Mouse (Mus musculus) brain, embryonic 14.5 days (tissue): ENCODE results near the gene Mutyh. TPM values are rescaled to one million over a fixed set of nuclear protein-coding genes. Genes with fewer than 3 reads are reported as not detected.

Experiments used
- DNase-seq: peaks from one replicate; pipeline ENCODE4 v3.0.0-alpha.2; 2011; ENCODE audit warnings: low read depth
- CTCF ChIP-seq: fragments of 200-500 bp; IDR thresholded peaks from 2 replicates; pipeline ENCODE4 v1.5.1; 2012; ENCODE audit warnings: inconsistent platforms, mild to moderate bottlenecking, moderate library complexity, borderline replicate concordance; ENCODE audit not compliant: insufficient read depth, insufficient read length; ENCODE audit errors: extremely low read depth
- POLR2A ChIP-seq: fragments of 200-500 bp; IDR thresholded peaks from 2 replicates; pipeline ENCODE4 v1.6.1; 2012; ENCODE audit warnings: mild to moderate bottlenecking, inconsistent platforms, borderline replicate concordance; ENCODE audit not compliant: poor library complexity, insufficient read depth, insufficient read length, severe bottlenecking; ENCODE audit errors: extremely low read depth
- polyA plus RNA-seq: library from polyadenylated mRNA; depleted of rRNA; stranded (reverse); fragments of >200 nt; gene quantifications from 2 replicates; pipeline ENCODE4 v1.2.3, GENCODE M21; 2012; rRNA removed

Gene Mutyh
- 10.7 and 21.2 TPM in 2 replicates for polyA plus RNA-seq

GRCm38 (mm10) chr4:116807197-116808129, at the start of gene Mutyh, which contains the start of gene Toe1:
TSS of gene Mutyh (plus strand) at chr4:116807723.
TSS of gene Toe1 (minus strand) at chr4:116807640.
- peak; percentile 99 for DNase-seq
- peak; percentile 56; the same call in 1 of the 2 replicates for TF ChIP-seq POLR2A
- no peak for TF ChIP-seq CTCF

DNA sequence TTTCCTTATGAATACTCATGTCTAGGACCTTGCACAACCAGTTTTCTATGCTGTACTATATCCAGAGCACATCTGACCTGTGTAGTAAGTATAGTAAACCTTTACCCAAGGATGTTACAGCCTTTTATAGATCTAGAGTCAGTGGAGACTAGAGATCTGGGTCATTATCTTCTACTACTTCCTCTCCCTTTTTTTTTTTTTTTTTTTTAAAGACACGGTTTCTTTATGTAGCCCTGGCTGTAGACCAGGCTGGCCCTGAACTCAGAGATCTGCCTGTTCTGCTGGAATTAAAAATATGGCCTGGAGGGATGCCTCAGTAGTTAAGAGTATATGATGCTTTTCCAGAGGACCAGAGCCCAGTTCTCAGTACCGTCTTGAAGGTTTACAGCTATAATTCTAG, 45.6 kb upstream of the Mutyh start:
- no peak for DNase-seq
- no peak for TF ChIP-seq POLR2A
- TF ChIP-seq CTCF: no peak

- no peak for DNase-seq
- no peak for TF ChIP-seq POLR2A
- TF ChIP-seq CTCF: no peak
Measured at GRCm38 (mm10) chr4:116764001-116764400, 43.5 kb upstream of the Mutyh start.

- TF ChIP-seq CTCF (no peak), POLR2A (no peak)
- DNase-seq: no peak
Measured at GRCm38 (mm10) chr4:116768510-116768909, 39.0 kb upstream of the Mutyh start.

DNA sequence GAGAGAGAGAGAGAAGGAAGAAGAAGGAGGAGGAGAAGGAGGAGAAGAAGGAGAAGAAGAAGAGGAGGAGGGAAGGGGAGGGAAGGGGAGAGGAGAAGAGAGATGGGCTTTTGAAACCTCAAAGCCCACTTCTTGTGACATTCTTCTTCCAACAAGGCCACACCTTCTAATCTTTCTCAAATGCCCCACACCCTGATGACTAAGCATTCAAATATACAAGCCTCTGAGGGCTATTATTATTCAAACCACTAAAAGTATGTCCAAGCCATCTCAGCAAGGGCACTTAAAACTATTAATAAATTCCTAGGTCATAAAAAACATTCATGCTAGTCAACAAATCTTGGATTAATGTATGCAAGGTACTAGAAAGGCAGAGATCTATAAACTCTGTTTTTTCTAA, 38.5 kb upstream of the Mutyh start:
- no peak for TF ChIP-seq POLR2A
- TF ChIP-seq CTCF: no peak
- DNase-seq: no peak

DNA sequence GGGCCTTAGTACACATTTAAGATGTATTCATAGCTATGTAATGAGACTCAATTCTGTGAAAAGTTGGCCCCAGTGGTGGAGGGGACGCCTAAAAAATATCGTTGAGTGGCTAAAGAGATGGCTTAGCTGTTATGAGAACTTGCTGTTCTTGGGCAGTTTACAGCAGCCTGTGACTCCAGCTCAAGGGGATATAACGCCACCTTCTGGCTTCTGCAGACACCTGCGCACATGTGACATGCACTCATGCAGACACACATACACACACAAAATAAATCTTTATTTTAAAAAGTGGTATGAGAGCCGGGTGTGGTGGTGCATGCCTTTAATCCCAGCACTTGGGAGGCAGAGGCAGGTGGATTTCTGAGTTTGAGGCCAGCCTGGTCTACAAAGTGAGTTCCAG, 31.1 kb upstream of the Mutyh start:
- no peak for DNase-seq
- TF ChIP-seq POLR2A (no peak), CTCF (no peak)

DNA sequence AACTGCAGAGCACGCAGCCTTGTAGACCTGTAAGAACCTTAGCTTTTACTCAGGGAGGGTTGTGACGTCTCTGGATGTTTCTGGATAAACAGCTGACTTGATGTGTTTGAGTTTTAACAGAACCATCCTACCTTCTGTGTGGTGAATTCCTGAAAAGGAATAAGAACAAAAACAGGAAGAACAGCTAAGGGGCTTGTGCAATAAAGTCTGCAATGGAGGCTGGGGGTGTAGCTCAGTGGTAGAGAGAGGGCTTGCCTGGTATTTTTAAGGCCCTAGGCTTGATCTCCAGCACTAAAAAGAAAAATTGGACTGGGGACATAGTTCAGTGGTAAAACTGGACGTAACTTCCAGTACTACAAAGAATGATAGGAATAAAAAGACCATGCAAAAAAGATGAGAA, 30.4 kb upstream of the Mutyh start:
- TF ChIP-seq POLR2A (no peak), CTCF (no peak)
- no peak for DNase-seq

- DNase-seq: no peak
- TF ChIP-seq POLR2A: no peak
- no peak for TF ChIP-seq CTCF
Measured at GRCm38 (mm10) chr4:116780541-116780940, 27.0 kb upstream of the Mutyh start.

GRCm38 (mm10) chr4:116781366-116781765, 26.2 kb upstream of the Mutyh start:
- no peak for DNase-seq
- TF ChIP-seq CTCF (no peak), POLR2A (no peak)

DNA sequence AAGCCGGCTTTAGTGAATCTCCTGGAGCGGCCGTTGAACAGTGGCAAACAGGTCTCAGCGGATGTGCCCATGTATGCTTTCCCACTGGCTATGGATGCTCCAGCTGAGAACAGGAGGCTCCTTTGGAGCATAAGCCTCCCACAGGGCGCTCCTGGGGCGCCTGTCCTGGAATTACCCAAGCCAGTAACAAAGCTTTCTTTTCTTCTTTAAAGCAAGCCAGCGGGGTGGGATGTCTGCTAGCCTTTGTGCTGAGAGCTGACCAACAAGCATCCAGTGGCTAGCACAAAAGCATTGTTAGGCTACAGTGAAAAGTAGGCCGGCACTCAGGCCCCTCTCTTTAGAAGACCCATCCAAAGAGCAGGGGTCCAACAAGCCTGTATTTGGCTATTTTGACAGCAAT, 25.4 kb upstream of the Mutyh start:
- DNase-seq: peak; percentile 21
- TF ChIP-seq POLR2A (no peak), CTCF (no peak)

DNA sequence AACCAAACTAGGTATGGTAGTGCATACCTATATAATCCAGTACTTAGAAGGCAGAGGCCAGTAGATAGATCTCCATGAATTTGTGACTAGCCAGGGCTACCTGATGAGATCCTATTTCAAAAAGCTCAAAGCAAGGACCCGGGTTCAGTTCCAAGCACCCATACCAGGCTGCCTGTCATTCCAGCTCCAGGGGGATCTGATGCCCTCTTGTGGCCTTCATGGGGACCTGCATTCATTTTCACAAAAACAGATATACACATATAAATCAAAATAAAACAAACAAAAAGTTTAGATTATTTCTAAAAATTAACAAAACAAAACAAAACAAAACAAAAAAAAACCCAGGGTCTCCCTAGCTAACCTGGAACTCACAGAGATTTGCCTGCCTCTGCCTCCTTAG, 20.9 kb upstream of the Mutyh start:
- no peak for DNase-seq
- peak; percentile 10; the same call in 1 of the 2 replicates for TF ChIP-seq CTCF
- TF ChIP-seq POLR2A: no peak
